Mouse (Mus musculus): Measurements from ENCODE around the gene 1700028K03Rik.

Gene 1700028K03Rik

GRCm38 (mm10) chr5:107534581-107534980, at the start of gene 1700028K03Rik:
1700028K03Rik (plus strand) TSS chr5:107534709.
- DNase-seq (ENCODE audit: low spot score in 2 of 2): no peak

- DNase-seq (ENCODE audit: low spot score in 2 of 2): no peak
Observed at GRCm38 (mm10) chr5:107488996-107489395, 45.5 kb upstream of the 1700028K03Rik start.

GRCm38 (mm10) chr5:107491036-107491435, 43.5 kb upstream of the 1700028K03Rik start:
- no peak for DNase-seq (ENCODE audit: low spot score in 2 of 2)

- no peak for DNase-seq (ENCODE audit: low spot score in 2 of 2)
Observed at GRCm38 (mm10) chr5:107492471-107492870, 42.0 kb upstream of the 1700028K03Rik start.

GRCm38 (mm10) chr5:107494759-107495158, 39.8 kb upstream of the 1700028K03Rik start:
- DNase-seq (ENCODE audit: low spot score in 2 of 2): no peak

- no peak for DNase-seq (ENCODE audit: low spot score in 2 of 2)
Observed at GRCm38 (mm10) chr5:107496047-107496446, 38.5 kb upstream of the 1700028K03Rik start.

- no peak for DNase-seq (ENCODE audit: low spot score in 2 of 2)
Observed at GRCm38 (mm10) chr5:107497519-107498501, 36.7 kb upstream of the 1700028K03Rik start.

- no peak for DNase-seq (ENCODE audit: low spot score in 2 of 2)
Observed at GRCm38 (mm10) chr5:107498806-107499310, 35.7 kb upstream of the 1700028K03Rik start.

GRCm38 (mm10) chr5:107499891-107500535, 34.5 kb upstream of the 1700028K03Rik start:
- DNase-seq (ENCODE audit: low spot score in 2 of 2): no peak

GRCm38 (mm10) chr5:107500741-107501140, 33.8 kb upstream of the 1700028K03Rik start:
- no peak for DNase-seq (ENCODE audit: low spot score in 2 of 2)

GRCm38 (mm10) chr5:107507321-107507720, 27.2 kb upstream of the 1700028K03Rik start, which contains the start of gene Gm42669:
Gm42669 (plus strand) TSS chr5:107507621.
- DNase-seq (ENCODE audit: low spot score in 2 of 2): no peak

GRCm38 (mm10) chr5:107510503-107510902, 24.0 kb upstream of the 1700028K03Rik start:
- DNase-seq (ENCODE audit: low spot score in 2 of 2): no peak

GRCm38 (mm10) chr5:107511326-107511725, 23.2 kb upstream of the 1700028K03Rik start:
- DNase-seq (ENCODE audit: low spot score in 2 of 2): no peak

GRCm38 (mm10) chr5:107513583-107513982, 20.9 kb upstream of the 1700028K03Rik start:
- peak; percentile 12 to 31 for DNase-seq (ENCODE audit: low spot score in 2 of 2)

- DNase-seq (ENCODE audit: low spot score in 2 of 2): no peak
Observed at GRCm38 (mm10) chr5:107515453-107515852, 19.1 kb upstream of the 1700028K03Rik start.

GRCm38 (mm10) chr5:107516087-107516486, 18.4 kb upstream of the 1700028K03Rik start:
- DNase-seq (ENCODE audit: low spot score in 2 of 2): no peak

- no peak for DNase-seq (ENCODE audit: low spot score in 2 of 2)
Observed at GRCm38 (mm10) chr5:107518602-107519001, 15.9 kb upstream of the 1700028K03Rik start.

GRCm38 (mm10) chr5:107521386-107521785, 13.1 kb upstream of the 1700028K03Rik start:
- no peak for DNase-seq (ENCODE audit: low spot score in 2 of 2)

- no peak for DNase-seq (ENCODE audit: low spot score in 2 of 2)
Observed at GRCm38 (mm10) chr5:107521897-107522296, 12.6 kb upstream of the 1700028K03Rik start.

GRCm38 (mm10) chr5:107524281-107524680, 10.2 kb upstream of the 1700028K03Rik start:
- no peak for DNase-seq (ENCODE audit: low spot score in 2 of 2)

- DNase-seq (ENCODE audit: low spot score in 2 of 2): no peak
Observed at GRCm38 (mm10) chr5:107528856-107529255, 5.7 kb upstream of the 1700028K03Rik start.

GRCm38 (mm10) chr5:107533590-107533989, 919 bp upstream of the 1700028K03Rik start:
- no peak for DNase-seq (ENCODE audit: low spot score in 2 of 2)

Measured in urinary bladder, postnatal 36 days (tissue).